Mouse (Mus musculus) CH12.LX (cell line): ENCODE data around the gene Herc1. TPM values are rescaled to one million over a fixed set of nuclear protein-coding genes. Genes with fewer than 3 reads are reported as not detected.

ENCODE experiments used
- DNase-seq: peaks from one replicate; pipeline ENCODE4 v3.0.0-alpha.2; 2013; ENCODE audit errors: extremely low read depth
- H3K27ac ChIP-seq: 2 replicates; pipeline ENCODE4 v1.5.1; 2012; ENCODE audit warnings: low read depth, mild to moderate bottlenecking, control low read depth, moderate library complexity; ENCODE audit not compliant: insufficient read depth
- H3K27me3 ChIP-seq: replicated peaks from 2 replicates; pipeline ENCODE3; 2012; ENCODE audit warnings: inconsistent platforms
- H3K36me3 ChIP-seq, 2 experiments: replicated peaks in 1 of 2; 2 replicates each; pipeline versions ENCODE3 to v1.6.1; 2012; ENCODE audit warnings: inconsistent platforms in 1 of 2, low read length in 1 of 2, mild to moderate bottlenecking in 1 of 2, mixed read lengths in 1 of 2, moderate library complexity in 1 of 2; ENCODE audit not compliant: control insufficient read depth in 1 of 2, insufficient read depth in 1 of 2
- H3K4me1 ChIP-seq, 2 experiments: 2 replicates each; pipeline ENCODE4 v1.6.1; 2012; ENCODE audit warnings: inconsistent platforms in 1 of 2, moderate library complexity in 1 of 2; ENCODE audit not compliant: insufficient read depth in 2 of 2, control insufficient read depth in 1 of 2
- H3K4me2 ChIP-seq: 2 replicates; pipeline ENCODE4 v1.6.1; 2012; ENCODE audit warnings: low read depth, mild to moderate bottlenecking, control low read depth; ENCODE audit not compliant: poor library complexity, insufficient read depth, severe bottlenecking
- H3K4me3 ChIP-seq, 3 experiments: fragments of 150-350 bp in 1 of 3; sonication (generic) in 1 of 3; replicated peaks in 1 of 3; 2 replicates each; pipeline versions ENCODE3 to v1.5.1; 2011 to 2012; ENCODE audit warnings: low read depth in 2 of 3, low read length in 2 of 3, mild to moderate bottlenecking in 2 of 3, moderate library complexity in 2 of 3, control low read depth in 1 of 3, improper control_type of control experiment in 1 of 3, inconsistent platforms in 1 of 3, mixed read lengths in 1 of 3; ENCODE audit not compliant: poor library complexity in 1 of 3
- H3K79me2 ChIP-seq: replicated peaks from 2 replicates; pipeline ENCODE4 v1.6.1; 2012; ENCODE audit warnings: mild to moderate bottlenecking, moderate library complexity; ENCODE audit not compliant: control insufficient read depth, poor library complexity, insufficient read depth, severe bottlenecking; ENCODE audit errors: extremely low read depth
- H3K9ac ChIP-seq: 2 replicates; pipeline ENCODE4 v1.6.1; 2012; ENCODE audit warnings: low read depth, mild to moderate bottlenecking, control low read depth, moderate library complexity; ENCODE audit not compliant: insufficient read depth
- H3K9me3 ChIP-seq: replicated peaks from 2 replicates; pipeline ENCODE3; 2012; ENCODE audit warnings: low read length, inconsistent platforms, mixed read lengths
- BHLHE40 ChIP-seq: IDR thresholded peaks from 2 replicates; pipeline ENCODE4 v1.6.1; 2011; ENCODE audit warnings: mild to moderate bottlenecking, low read depth, low read length, improper control_type of control experiment
- CHD1 ChIP-seq: IDR thresholded peaks from 2 replicates; pipeline ENCODE4 v1.6.1; 2012; ENCODE audit warnings: low read depth, low read length, improper control_type of control experiment, inconsistent platforms
- CHD2 ChIP-seq: IDR thresholded peaks from 2 replicates; pipeline ENCODE4 v1.6.1; 2011; ENCODE audit warnings: low read length, improper control_type of control experiment
- CTCF ChIP-seq, 2 experiments: IDR thresholded peaks in 1 of 2; conservative IDR thresholded peaks in 1 of 2; 2 replicates each; pipeline ENCODE4 v1.5.1; 2011 to 2012; ENCODE audit warnings: low read depth in 2 of 2, low read length in 2 of 2, improper control_type of control experiment in 1 of 2, inconsistent platforms in 1 of 2, mild to moderate bottlenecking in 1 of 2, moderate library complexity in 1 of 2
- E2F4 ChIP-seq: IDR thresholded peaks from 2 replicates; pipeline ENCODE4 v1.6.1; 2011; ENCODE audit warnings: low read depth, low read length, improper control_type of control experiment; ENCODE audit not compliant: insufficient replicate concordance
- EP300 ChIP-seq: IDR thresholded peaks from 2 replicates; pipeline ENCODE4 v1.6.1; 2011; ENCODE audit warnings: low read length, improper control_type of control experiment
- GABPA ChIP-seq: IDR thresholded peaks from 2 replicates; pipeline ENCODE4 v1.6.1; 2012; ENCODE audit warnings: low read depth, low read length, improper control_type of control experiment, inconsistent platforms; ENCODE audit not compliant: insufficient replicate concordance
- IRF4 ChIP-seq: IDR thresholded peaks from 2 replicates; pipeline ENCODE4 v1.6.1; 2014; ENCODE audit warnings: low read depth, mild to moderate bottlenecking, inconsistent platforms, low read length, improper control_type of control experiment
- JUN ChIP-seq: IDR thresholded peaks from 2 replicates; pipeline ENCODE4 v1.6.1; 2011; ENCODE audit warnings: low read depth, mild to moderate bottlenecking, low read length, improper control_type of control experiment, moderate library complexity; ENCODE audit not compliant: insufficient read depth
- JUND ChIP-seq: conservative IDR thresholded peaks from 2 replicates; pipeline ENCODE4 v1.6.1; 2011; ENCODE audit warnings: low read depth, low read length, improper control_type of control experiment
- MAFK ChIP-seq: IDR thresholded peaks from 2 replicates; pipeline ENCODE4 v1.6.1; 2011; ENCODE audit warnings: low read length, improper control_type of control experiment; ENCODE audit not compliant: insufficient replicate concordance
- MAZ ChIP-seq: IDR thresholded peaks from 2 replicates; pipeline ENCODE4 v1.6.1; 2012; ENCODE audit warnings: low read depth, mild to moderate bottlenecking, inconsistent platforms, low read length, improper control_type of control experiment, moderate library complexity
- MEF2A ChIP-seq: IDR thresholded peaks from 2 replicates; pipeline ENCODE4 v1.6.1; 2014; ENCODE audit warnings: low read depth, mild to moderate bottlenecking, inconsistent platforms, low read length, improper control_type of control experiment, borderline replicate concordance
- MXI1 ChIP-seq: IDR thresholded peaks from 2 replicates; pipeline ENCODE4 v1.6.1; 2011; ENCODE audit warnings: mild to moderate bottlenecking, low read depth, low read length, improper control_type of control experiment
- MYC ChIP-seq: IDR thresholded peaks from 2 replicates; pipeline ENCODE4 v1.6.1; 2011; ENCODE audit warnings: low read depth, mild to moderate bottlenecking, improper control_type of control experiment, low read length
- NELFE ChIP-seq: IDR thresholded peaks from 2 replicates; pipeline ENCODE4 v1.6.1; 2011; ENCODE audit warnings: low read depth, low read length, improper control_type of control experiment
- NRF1 ChIP-seq: IDR thresholded peaks from 2 replicates; pipeline ENCODE4 v1.6.1; 2014; ENCODE audit warnings: low read depth, mild to moderate bottlenecking, inconsistent platforms, low read length, improper control_type of control experiment, moderate library complexity
- POLR2A ChIP-seq: IDR thresholded peaks from 2 replicates; pipeline ENCODE4 v1.6.1; 2011; ENCODE audit warnings: low read depth, mild to moderate bottlenecking, improper control_type of control experiment, low read length
- RAD21 ChIP-seq: IDR thresholded peaks from 2 replicates; pipeline ENCODE4 v1.6.1; 2011; ENCODE audit warnings: low read depth, mild to moderate bottlenecking, low read length, improper control_type of control experiment, moderate library complexity
- RCOR1 ChIP-seq: conservative IDR thresholded peaks from 2 replicates; pipeline ENCODE4 v1.6.1; 2012; ENCODE audit warnings: low read depth, mild to moderate bottlenecking, inconsistent platforms, low read length, improper control_type of control experiment
- SIN3A ChIP-seq: IDR thresholded peaks from 2 replicates; pipeline ENCODE4 v1.6.1; 2012; ENCODE audit warnings: low read length, improper control_type of control experiment, inconsistent platforms
- SMC3 ChIP-seq: IDR thresholded peaks from 2 replicates; pipeline ENCODE4 v1.6.1; 2011; ENCODE audit warnings: low read depth, low read length, improper control_type of control experiment
- TBP ChIP-seq: conservative IDR thresholded peaks from 2 replicates; pipeline ENCODE4 v1.6.1; 2011; ENCODE audit warnings: low read depth, low read length, improper control_type of control experiment
- TCF12 ChIP-seq: IDR thresholded peaks from 2 replicates; pipeline ENCODE4 v1.6.1; 2014; ENCODE audit warnings: low read depth, mild to moderate bottlenecking, inconsistent platforms, low read length, improper control_type of control experiment
- UBTF ChIP-seq: IDR thresholded peaks from 2 replicates; pipeline ENCODE4 v1.6.1; 2012; ENCODE audit warnings: low read depth, mild to moderate bottlenecking, inconsistent platforms, low read length, improper control_type of control experiment, moderate library complexity
- USF1 ChIP-seq: IDR thresholded peaks from 2 replicates; pipeline ENCODE4 v1.6.1; 2014; ENCODE audit warnings: low read depth, mild to moderate bottlenecking, inconsistent platforms, low read length, improper control_type of control experiment
- ZC3H11A ChIP-seq: IDR thresholded peaks from 2 replicates; pipeline ENCODE4 v1.6.1; 2012; ENCODE audit warnings: low read depth, mild to moderate bottlenecking, inconsistent platforms, low read length, improper control_type of control experiment
- ZKSCAN1 ChIP-seq: IDR thresholded peaks from 2 replicates; pipeline ENCODE4 v1.6.1; 2012; ENCODE audit warnings: low read depth, inconsistent platforms, low read length, improper control_type of control experiment, borderline replicate concordance
- ZNF384 ChIP-seq: IDR thresholded peaks from 2 replicates; pipeline ENCODE4 v1.6.1; 2012; ENCODE audit warnings: low read depth, low read length, improper control_type of control experiment, inconsistent platforms
- dilution Hi-C: fragments of 300-500 bp; cut with MboI; formaldehyde crosslinking; loops from 2 replicates; pipeline ENCODE4 v1.14.3; 2020; ENCODE audit warnings: low sequenced_read_pairs; ENCODE audit not compliant: extremely low pct_unique_long_range_greater_than_20kb, extremely low pct_ligation_motif_present
- in situ Hi-C: fragments of 300-500 bp; cut with MboI; formaldehyde crosslinking; loops from 3 replicates; pipeline ENCODE4 v1.14.3; 2019; ENCODE audit warnings: low sequenced_read_pairs, low pct_ligation_motif_present, low pct_unique_long_range_greater_than_20kb, mixed read lengths
- polyA plus RNA-seq: library from polyadenylated mRNA; unstranded; fragments of >175 nt; gene quantifications from 2 replicates; pipeline ENCODE4 v1.2.1, GENCODE M21; 2012; ENCODE audit warnings: low read depth; ENCODE audit not compliant: insufficient read length
- total RNA-seq, 2 experiments: library from RNA; depleted of rRNA; stranded (reverse); fragments of 300-350 nt in 1 of 2; fragments of >200 nt in 1 of 2; gene quantifications; 2 replicates each; pipeline ENCODE4 v1.2.3; 2012 to 2014

Herc1 gene
- total and polyA plus RNA-seq, 3 experiments = 33.2 to 45.2 (median 42.1) TPM

GRCm38 (mm10) chr9:66521595-66521994 is 171.3 kb downstream of the Herc1 start:
- no peak for DNase-seq
- in situ Hi-C loops (loop anchor here (25.0 kb wide), 3 partner anchors 266 to 466 kb away; partner anchors contain the start of genes Aph1b, Ciao2a, Gm10647 and Lactb), dilution Hi-C loops (no loop called here)
- no peaks in the 10 kb centered on the region for H3K79me2 ChIP-seq
- TF ChIP-seq E2F4 (no peak), SIN3A (no peak), ZNF384 (no peak), MAZ (no peak), RCOR1 (no peak), CHD1 (no peak), UBTF (no peak), NELFE (no peak), CHD2 (no peak), TBP (no peak), MXI1 (no peak), IRF4 (no peak), TCF12 (no peak), RAD21 (no peak), SMC3 (no peak), BHLHE40 (no peak), MEF2A (no peak)
- peaks cover 0 to 13% of the 10 kb centered on the region in 2 experiments; a peak in 1 of 4 replicates for H3K4me1 ChIP-seq
- H3K36me3 ChIP-seq = peaks cover 45 to 87% of the 10 kb centered on the region in 2 experiments
- no peak overlapping the region for H3K9ac ChIP-seq
- H3K4me2 ChIP-seq = no peak overlapping the region
- H3K27ac ChIP-seq = no peak overlapping the region
- H3K9me3 ChIP-seq = no peaks in the 10 kb centered on the region
- H3K27me3 ChIP-seq = no peaks in the 10 kb centered on the region
- no peak overlapping the region for H3K4me3 ChIP-seq

GRCm38 (mm10) chr9:66542785-66543184 is 192.5 kb downstream of the Herc1 start:
- DNase-seq = peak; percentile 60
- H3K4me2 ChIP-seq = peak overlapping the region; percentile 50
- dilution Hi-C loops (no loop called here), in situ Hi-C loops (no loop called here)
- peak overlapping the region in 1 of 3 experiments; percentile 16 for H3K4me3 ChIP-seq
- no peak overlapping the region for H3K27ac ChIP-seq
- H3K36me3 ChIP-seq = peaks cover 15 to 55% of the 10 kb centered on the region in 2 experiments
- H3K9ac ChIP-seq = no peak overlapping the region
- no peaks in the 10 kb centered on the region for H3K27me3 ChIP-seq
- no peaks in the 10 kb centered on the region for H3K9me3 ChIP-seq
- TF ChIP-seq IRF4 (peak; percentile 75), ZC3H11A (no peak), JUN (no peak), ZKSCAN1 (no peak), SMC3 (no peak), MYC (no peak), MAFK (no peak), POLR2A (no peak), GABPA (no peak), RCOR1 (0 out of 2 replicates have a peak, but pooled peaks have one; percentile 39), TCF12 (no peak), USF1 (no peak), CHD1 (no peak), MXI1 (no peak), RAD21 (no peak), MEF2A (no peak), CTCF (conservative IDR thresholded peaks at IDR 0.05 in 1 of 2, IDR thresholded peaks at IDR 0.05 in 1 of 2; ENCODE audit: low read depth in 2 of 2, low read length in 2 of 2) (no peak), NRF1 (no peak), BHLHE40 (0 out of 2 replicates have a peak, but pooled peaks have one; percentile 16), NELFE (no peak), JUND (no peak), EP300 (peak; percentile 70), TBP (no peak)
- no peaks in the 10 kb centered on the region for H3K79me2 ChIP-seq
- H3K4me1 ChIP-seq = peaks cover 3 to 32% of the 10 kb centered on the region in 2 experiments; a peak in 3 of 4 replicates
